Mouse (Mus musculus) forebrain, embryonic 16.5 days (tissue): ENCODE measurements around the gene Inpp4a. TPM values are rescaled to one million over a fixed set of nuclear protein-coding genes. Genes with fewer than 3 reads are reported as not detected.

Experiments
- ATAC-seq: fragments of 200-750 bp; cut with Nextera tagmentation; 2 replicates; pipeline ENCODE4 v1.8.0; 2017; ENCODE audit warnings: mild to moderate bottlenecking, moderate library complexity
- H3K27ac ChIP-seq: fragments of 300-500 bp; sonication (generic); 2 replicates; pipeline ENCODE4 v1.5.1; 2014; ENCODE audit warnings: low read length, control low read depth
- H3K27me3 ChIP-seq: fragments of 300-500 bp; sonication (generic); replicated peaks from 2 replicates; pipeline ENCODE4 v1.6.1; 2014; ENCODE audit warnings: low read length; ENCODE audit not compliant: control insufficient read depth, insufficient read depth
- H3K36me3 ChIP-seq: fragments of 300-500 bp; sonication (generic); 2 replicates; pipeline ENCODE4 v1.6.1; 2014; ENCODE audit not compliant: control insufficient read depth, insufficient read depth
- H3K4me1 ChIP-seq: fragments of 300-500 bp; sonication (generic); replicated peaks from 2 replicates; pipeline ENCODE4 v1.6.1; 2014; ENCODE audit warnings: low read length; ENCODE audit not compliant: control insufficient read depth, insufficient read depth
- H3K4me2 ChIP-seq: fragments of 300-500 bp; sonication (generic); 2 replicates; pipeline ENCODE4 v1.6.1; 2014; ENCODE audit warnings: mild to moderate bottlenecking, low read length, control low read depth
- H3K4me3 ChIP-seq: fragments of 300-500 bp; sonication (generic); replicated peaks from 2 replicates; pipeline ENCODE4 v1.5.1; 2014; ENCODE audit warnings: mild to moderate bottlenecking, low read length, control low read depth
- H3K9ac ChIP-seq: fragments of 300-500 bp; sonication (generic); replicated peaks from 2 replicates; pipeline ENCODE4 v1.6.1; 2014; ENCODE audit warnings: low read depth, low read length, control low read depth
- H3K9me3 ChIP-seq: fragments of 300-500 bp; sonication (generic); 2 replicates; pipeline ENCODE4 v1.6.1; 2016; ENCODE audit warnings: low read length; ENCODE audit not compliant: control insufficient read depth
- WGBS: fragments of 180-500 bp; shearing (Covaris S2); extraction: QIAGEN DNeasy Blood & Tissue Kit; methylation state at CpG from one replicate; pipeline ENCODE4 v1.1.7; 2014; 5-methylcytosine and 5-hydroxymethylcytosine counted together
- polyA plus RNA-seq: library from polyadenylated mRNA; unstranded; fragments of >200 nt; fragmentation: Nextera tagmentation; extraction: Ambion mirVana; gene quantifications from 2 replicates; pipeline ENCODE4 v1.2.1, GENCODE M21; 2015

Inpp4a gene
- polyA plus RNA-seq, 1 experiment from 2014 or later: 65.2 TPM

DNA sequence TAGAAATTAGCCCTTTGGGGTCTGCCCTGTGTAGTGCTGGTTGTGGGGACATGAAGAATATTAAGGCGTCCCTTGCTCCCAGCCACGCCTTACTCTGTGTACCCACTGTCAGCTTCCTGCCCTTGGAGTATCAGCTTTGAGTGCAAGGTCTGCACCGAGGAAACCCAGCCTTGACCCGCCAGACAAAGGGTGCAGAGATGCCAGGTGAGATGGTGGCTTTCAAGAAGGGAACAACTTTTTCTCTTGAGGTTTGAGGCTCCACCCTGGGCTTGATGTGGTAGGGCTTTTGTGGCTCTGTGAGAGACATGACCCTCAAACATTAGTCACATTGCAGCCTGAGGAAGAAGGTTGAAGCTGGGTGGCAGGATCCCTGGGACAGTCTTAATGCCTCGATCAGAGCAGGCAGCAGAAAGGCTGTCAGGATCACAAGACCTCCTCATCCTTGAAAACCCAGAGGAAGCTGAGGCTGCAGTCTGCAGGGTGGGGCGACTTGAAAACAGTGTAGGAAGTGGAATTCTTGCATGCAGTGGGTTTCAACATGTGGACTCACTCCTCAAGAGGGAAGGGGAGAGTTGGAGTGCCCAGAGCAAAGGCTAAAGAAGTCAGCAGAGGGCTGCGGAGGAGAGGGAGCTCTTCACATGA is 18.1 kb downstream of the Inpp4a start:
- Histone ChIP-seq H3K4me3 (no peak overlapping the region), H3K9ac (no peak overlapping the region), H3K4me2 (no peak overlapping the region), H3K36me3 (no peaks in the 10 kb centered on the region), H3K27me3 (no peaks in the 10 kb centered on the region), H3K9me3 (no peaks in the 10 kb centered on the region), H3K27ac (no peak overlapping the region), H3K4me1 (no peaks in the 10 kb centered on the region)
- WGBS: 93% methylated on average over 7 of the region's 7 CpGs
- no peak for ATAC-seq

DNA sequence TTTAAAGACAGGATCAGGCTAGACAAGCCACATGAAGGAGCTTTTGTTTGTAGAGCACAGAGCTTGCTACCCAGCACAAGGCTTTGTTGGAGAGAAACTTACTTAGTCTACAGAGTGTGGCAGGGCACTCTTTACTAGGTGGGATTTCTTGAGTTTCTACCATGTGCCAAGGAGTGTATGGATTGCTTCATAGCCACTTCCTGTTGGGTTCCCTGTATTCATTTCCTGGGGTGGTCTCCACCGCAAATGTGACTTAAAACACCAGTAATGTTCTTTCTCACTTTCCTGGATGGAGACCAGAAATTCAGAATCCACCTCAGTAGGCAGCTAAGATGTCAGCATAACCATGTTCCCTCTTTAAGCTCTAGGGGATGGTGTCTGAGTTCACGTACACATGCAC is 18.9 kb downstream of the Inpp4a start:
- Histone ChIP-seq H3K4me3 (no peak overlapping the region), H3K27me3 (no peaks in the 10 kb centered on the region), H3K36me3 (no peaks in the 10 kb centered on the region), H3K9me3 (no peaks in the 10 kb centered on the region), H3K27ac (no peak overlapping the region), H3K9ac (no peak overlapping the region), H3K4me1 (no peaks in the 10 kb centered on the region), H3K4me2 (no peak overlapping the region)
- ATAC-seq: no peak
- WGBS: 92% methylated on average over 2 of the region's 2 CpGs

DNA sequence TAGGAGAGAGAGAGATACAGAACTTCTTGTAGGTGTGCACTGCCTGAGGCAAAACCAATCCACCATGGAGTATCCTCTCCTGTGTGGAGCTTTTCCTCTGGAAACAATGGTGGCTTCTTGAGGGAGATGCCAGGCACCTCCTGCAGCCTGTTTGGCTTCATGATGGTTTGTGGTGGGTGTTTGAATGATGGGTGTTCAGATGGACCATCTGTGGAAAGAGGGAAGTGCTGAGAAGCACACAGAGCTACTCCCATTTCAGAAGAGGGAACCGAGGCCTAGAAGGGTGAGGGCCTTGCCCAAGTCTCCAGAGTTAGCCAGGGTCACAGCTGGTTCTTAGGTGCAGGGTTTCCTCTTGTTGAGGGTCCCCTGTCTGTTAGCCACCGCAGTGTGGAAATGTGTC is 23.0 kb downstream of the Inpp4a start:
- Histone ChIP-seq H3K4me2 (no peak overlapping the region), H3K9me3 (no peaks in the 10 kb centered on the region), H3K27me3 (no peaks in the 10 kb centered on the region), H3K27ac (no peak overlapping the region), H3K36me3 (no peaks in the 10 kb centered on the region), H3K9ac (no peak overlapping the region), H3K4me3 (no peak overlapping the region), H3K4me1 (no peaks in the 10 kb centered on the region)
- no peak for ATAC-seq
- WGBS: 95% methylated on average over 2 of the region's 2 CpGs

DNA sequence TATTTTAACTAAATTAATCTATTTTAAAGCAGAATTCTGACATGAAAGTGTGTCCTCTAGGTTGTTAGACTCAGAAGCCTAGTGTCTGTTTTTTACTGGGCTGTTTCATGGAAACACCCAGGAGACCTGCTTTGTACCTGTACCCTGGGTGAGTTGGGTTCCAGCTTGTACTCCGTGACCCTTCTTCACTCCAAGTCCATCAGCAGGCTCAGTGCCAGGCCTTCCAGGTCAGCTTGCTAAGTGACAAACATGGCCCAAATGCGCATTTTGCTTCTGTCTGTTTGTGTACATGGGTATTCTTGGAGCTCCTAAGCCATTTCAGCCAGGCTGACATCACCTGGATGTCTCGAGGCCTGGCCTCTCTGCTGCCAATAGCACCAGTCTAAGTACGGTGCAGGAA is 23.5 kb downstream of the Inpp4a start:
- Histone ChIP-seq H3K27me3 (no peaks in the 10 kb centered on the region), H3K4me1 (no peaks in the 10 kb centered on the region), H3K9me3 (no peaks in the 10 kb centered on the region), H3K27ac (no peak overlapping the region), H3K4me3 (no peak overlapping the region), H3K9ac (no peak overlapping the region), H3K36me3 (no peaks in the 10 kb centered on the region), H3K4me2 (no peak overlapping the region)
- WGBS: 90% methylated on average over 4 of the region's 4 CpGs
- no peak for ATAC-seq

DNA sequence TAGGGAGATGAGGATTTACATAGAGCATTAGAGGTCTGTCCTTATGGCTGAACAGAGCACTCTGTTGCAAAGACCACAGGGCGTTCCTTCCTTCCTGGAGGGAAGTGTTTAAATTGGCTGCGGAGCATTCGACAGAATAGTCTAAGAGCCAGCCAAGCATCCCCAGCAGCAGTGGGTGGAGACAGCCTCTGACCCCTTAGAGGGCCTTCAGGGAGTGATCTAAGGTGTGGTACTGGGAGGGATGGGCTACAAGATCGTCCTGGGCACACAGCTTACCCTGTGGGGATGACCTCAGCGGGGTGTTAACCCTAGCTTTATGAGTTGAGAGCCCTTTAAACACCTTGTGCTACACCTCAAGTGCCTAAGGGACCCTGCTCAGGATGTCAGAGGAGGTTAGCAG is 24.9 kb downstream of the Inpp4a start:
- H3K4me3 ChIP-seq: no peak overlapping the region
- no peaks in the 10 kb centered on the region for H3K9me3 ChIP-seq
- 56% methylated on average over 5 of the region's 5 CpGs for WGBS
- no peaks in the 10 kb centered on the region for H3K27me3 ChIP-seq
- no peak overlapping the region for H3K4me2 ChIP-seq
- no peaks in the 10 kb centered on the region for H3K36me3 ChIP-seq
- H3K9ac ChIP-seq: no peak overlapping the region
- no peaks in the 10 kb centered on the region for H3K4me1 ChIP-seq
- no peak overlapping the region for H3K27ac ChIP-seq
- no peak for ATAC-seq

DNA sequence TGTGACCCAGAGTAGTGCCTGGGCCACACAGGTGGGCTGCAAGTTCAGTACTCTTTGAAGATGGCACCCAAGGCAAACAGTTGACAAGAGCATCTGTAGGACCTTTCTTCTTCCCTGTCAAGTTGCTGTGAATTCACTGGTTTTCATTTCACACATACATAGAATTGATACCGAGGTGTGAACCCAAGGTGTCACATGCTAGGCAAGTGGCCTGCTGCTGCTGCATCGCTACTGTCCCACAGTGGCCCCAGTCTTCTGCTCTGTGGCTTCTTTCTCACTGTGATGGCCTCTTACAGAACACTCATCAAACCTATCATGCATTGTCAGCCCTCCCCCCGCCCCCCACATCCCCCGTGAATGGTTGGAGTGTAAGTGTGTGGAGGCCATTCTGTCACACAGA is 27.6 kb downstream of the Inpp4a start:
- Histone ChIP-seq H3K4me3 (no peak overlapping the region), H3K27me3 (no peaks in the 10 kb centered on the region), H3K27ac (no peak overlapping the region), H3K36me3 (no peaks in the 10 kb centered on the region), H3K4me1 (no peaks in the 10 kb centered on the region), H3K4me2 (no peak overlapping the region), H3K9me3 (no peaks in the 10 kb centered on the region), H3K9ac (no peak overlapping the region)
- no peak for ATAC-seq
- WGBS: 89% methylated on average over 4 of the region's 4 CpGs

DNA sequence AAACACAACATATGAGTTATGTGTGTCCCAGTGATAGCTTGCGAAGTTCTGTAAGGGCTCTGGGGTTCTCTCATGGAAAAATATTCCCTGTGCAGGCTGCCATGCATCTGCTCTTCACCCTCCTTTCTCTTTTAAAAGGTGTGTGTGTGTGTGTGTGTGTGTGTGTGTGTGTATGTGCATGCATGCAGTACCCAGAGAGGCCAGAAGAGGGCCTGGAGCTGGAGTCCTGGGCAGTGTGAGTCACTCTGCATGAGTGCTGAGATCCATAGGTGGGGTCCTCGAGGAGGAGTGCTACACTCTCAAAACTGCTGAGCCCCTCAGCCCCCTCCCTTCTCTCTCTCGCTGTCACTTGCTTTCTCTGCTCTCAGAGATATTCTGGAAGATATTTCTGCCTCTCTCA is 29.5 kb downstream of the Inpp4a start:
- H3K4me2 ChIP-seq: no peak overlapping the region
- H3K4me3 ChIP-seq: no peak overlapping the region
- H3K27ac ChIP-seq: no peak overlapping the region
- WGBS: 86% methylated on average over 3 of the region's 3 CpGs
- no peaks in the 10 kb centered on the region for H3K36me3 ChIP-seq
- no peaks in the 10 kb centered on the region for H3K27me3 ChIP-seq
- no peaks in the 10 kb centered on the region for H3K9me3 ChIP-seq
- H3K9ac ChIP-seq: no peak overlapping the region
- H3K4me1 ChIP-seq: 0 out of 2 replicates have a peak, but pooled peaks cover 5% of the 10 kb centered on the region
- ATAC-seq: no peak

DNA sequence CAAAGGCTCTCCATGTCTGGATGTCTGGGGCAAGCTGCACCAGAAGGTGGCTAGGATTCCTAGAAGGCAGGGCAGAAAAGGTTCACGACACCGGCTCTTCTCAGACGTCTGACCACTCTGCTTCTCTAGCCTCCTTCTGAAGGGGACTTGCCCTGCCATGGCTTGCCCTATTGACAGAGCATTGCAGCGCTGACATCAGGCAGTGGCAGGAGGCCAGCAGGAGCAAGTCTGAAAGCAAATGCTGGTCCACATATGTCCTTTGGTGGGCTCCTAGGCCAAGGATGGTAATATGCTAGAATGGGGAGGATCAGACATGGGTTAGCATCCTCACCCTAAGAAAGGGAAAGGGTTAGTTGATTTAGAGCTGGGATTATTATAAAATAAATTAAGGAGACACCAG is 30.2 kb downstream of the Inpp4a start:
- no peak for ATAC-seq
- WGBS: 88% methylated on average over 4 of the region's 4 CpGs
- Histone ChIP-seq H3K9ac (no peak overlapping the region), H3K4me2 (no peak overlapping the region), H3K4me1 (0 out of 2 replicates have a peak, but pooled peaks cover 5% of the 10 kb centered on the region), H3K27ac (no peak overlapping the region), H3K36me3 (no peaks in the 10 kb centered on the region), H3K9me3 (no peaks in the 10 kb centered on the region), H3K27me3 (no peaks in the 10 kb centered on the region), H3K4me3 (no peak overlapping the region)

DNA sequence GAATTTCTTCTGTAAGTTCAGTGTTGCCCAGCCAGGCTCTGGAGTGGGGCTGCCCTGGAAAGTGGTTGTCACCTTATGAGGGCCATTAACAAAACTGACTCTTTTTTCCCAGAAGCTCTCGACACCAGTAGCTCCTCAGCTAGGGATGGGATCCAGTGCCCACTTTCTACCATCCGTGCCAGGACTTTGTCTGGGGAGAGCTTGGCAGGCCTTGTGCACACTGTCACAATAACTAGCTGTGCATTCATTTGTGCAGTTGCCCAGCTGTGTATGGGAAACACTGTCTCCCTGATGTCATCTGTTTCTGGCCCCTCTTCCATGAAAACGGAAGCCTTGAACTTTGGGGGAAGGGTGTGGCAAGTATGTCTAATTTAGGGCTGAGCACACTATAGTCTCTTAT is 33.1 kb downstream of the Inpp4a start:
- Histone ChIP-seq H3K27me3 (no peaks in the 10 kb centered on the region), H3K27ac (no peak overlapping the region), H3K9ac (no peak overlapping the region), H3K4me3 (no peak overlapping the region), H3K4me1 (0 out of 2 replicates have a peak, but pooled peaks cover 5% of the 10 kb centered on the region), H3K9me3 (no peaks in the 10 kb centered on the region), H3K36me3 (no peaks in the 10 kb centered on the region), H3K4me2 (no peak overlapping the region)
- WGBS: 39% methylated on average over 3 of the region's 3 CpGs
- ATAC-seq: no peak
